17 mouse cellular contexts compared by ENCODE assay signal in genomic region chr11:33786572-33786971, GRCm38 (mm10).
A peak's percentile ranks its signal among the peaks of the same experiment; 100 is the strongest.
DNase-seq lines count a peak whose midpoint lies in the region; ATAC-seq and TF ChIP-seq lines count a peak whose summit lies in the region.
"Had no signal": no experiment of that assay in that cellular context is flagged by ENCODE, and none has a peak within 500 bp of the region (broad histone marks: within the 10 kb centered on the region; RNA-seq: fewer than 3 reads in every experiment).

No protein-coding gene starts in this region.

- no peaks in the 10 kb centered on the region for H3K9me3 ChIP-seq in midbrain, embryonic 12.5 days
- H3K9me3 ChIP-seq in stomach, postnatal 0 days (ENCODE audit: control insufficient read depth, low read length) = no peaks in the 10 kb centered on the region
- H3K9me3 ChIP-seq: kidney, embryonic 15.5 days; limb, embryonic 10.5 days; neural tube, embryonic 13.5 days had no signal

- TF ChIP-seq POLR2A in brain, embryonic 14.5 days (IDR thresholded peaks at IDR 0.05; ENCODE audit: borderline replicate concordance, extremely low read depth, insufficient read depth, insufficient read length, poor library complexity, severe bottlenecking) = no peak

- H3K9ac ChIP-seq in midbrain, embryonic 12.5 days (replicated peaks) = no peak overlapping the region
- no peak overlapping the region for H3K9ac ChIP-seq in stomach, postnatal 0 days (ENCODE audit: low read length)
- H3K9ac ChIP-seq: kidney, embryonic 15.5 days; neural tube, embryonic 13.5 days had no signal

- no peaks in the 10 kb centered on the region for H3K27me3 ChIP-seq in midbrain, embryonic 12.5 days
- H3K27me3 ChIP-seq in stomach, postnatal 0 days (ENCODE audit: control insufficient read depth, insufficient read depth, low read length) = no peaks in the 10 kb centered on the region
- H3K27me3 ChIP-seq: neural tube, embryonic 13.5 days had no signal

- TF ChIP-seq EP300 in stomach, postnatal 0 days (optimal IDR thresholded peaks at IDR 0.05) = no peak

- no peaks in the 10 kb centered on the region for H3K36me3 ChIP-seq in midbrain, embryonic 12.5 days
- H3K36me3 ChIP-seq in stomach, postnatal 0 days (ENCODE audit: control insufficient read depth, insufficient read depth, low read length) = no peaks in the 10 kb centered on the region
- H3K36me3 ChIP-seq: kidney, embryonic 15.5 days; limb, embryonic 10.5 days; neural tube, embryonic 13.5 days had no signal

- 0 out of 2 replicates have a peak overlapping the region, but pooled peaks have one; percentile 43 for H3K27ac ChIP-seq in midbrain, embryonic 12.5 days (replicated peaks)
- no peak overlapping the region for H3K27ac ChIP-seq in stomach, postnatal 0 days (replicated peaks)
- H3K27ac ChIP-seq: kidney, embryonic 15.5 days; limb, embryonic 10.5 days; neural tube, embryonic 13.5 days had no signal

- no peak overlapping the region for H3K4me2 ChIP-seq in midbrain, embryonic 12.5 days (replicated peaks)
- H3K4me2 ChIP-seq in stomach, postnatal 0 days (replicated peaks; ENCODE audit: low read depth) = no peak overlapping the region
- H3K4me2 ChIP-seq: heart, embryonic 11.5 days; kidney, embryonic 15.5 days; liver, embryonic 11.5 days; neural tube, embryonic 13.5 days had no signal

- no peak for TF ChIP-seq CTCF in brain, embryonic 14.5 days (IDR thresholded peaks at IDR 0.05; ENCODE audit: borderline replicate concordance, extremely low read depth, insufficient read depth, insufficient read length)
- TF ChIP-seq CTCF in stomach, postnatal 0 days (IDR thresholded peaks at IDR 0.05; ENCODE audit: low read depth) = no peak

- H3K4me3 ChIP-seq in midbrain, embryonic 12.5 days = no peak overlapping the region
- no peak overlapping the region for H3K4me3 ChIP-seq in stomach, postnatal 0 days (ENCODE audit: low read depth, low read length)
- H3K4me3 ChIP-seq: erythroblast, embryonic 14.5 days; kidney, embryonic 15.5 days; limb, embryonic 10.5 days; neural tube, embryonic 13.5 days had no signal

- ATAC-seq in frontal cortex, adult (ENCODE audit: low TSS enrichment) = 0 out of 2 replicates have a peak, but pooled peaks have one; percentile 44
- ATAC-seq in midbrain, embryonic 12.5 days (ENCODE audit: low FRiP score, low read depth) = peak; percentile 65
- no peak for ATAC-seq in cerebellum, adult (ENCODE audit: insufficient number of reproducible peaks, low FRiP score, low TSS enrichment)
- no peak for ATAC-seq in stomach, postnatal 0 days (ENCODE audit: low FRiP score, low TSS enrichment)

- H3K4me1 ChIP-seq in midbrain, embryonic 12.5 days = peaks cover 42% of the 10 kb centered on the region
- no peaks in the 10 kb centered on the region for H3K4me1 ChIP-seq in stomach, postnatal 0 days (replicated peaks; ENCODE audit: control insufficient read depth, insufficient read depth)
- H3K4me1 ChIP-seq: kidney, embryonic 15.5 days had no signal

- DNase-seq in frontal cortex, postnatal 14 days (ENCODE audit: low spot score in 2 of 2) = no peak
- DNase-seq in layer of hippocampus, postnatal 14 days (ENCODE audit: low spot score in 2 of 2) = peak; percentile 17 to 78
- DNase-seq in layer of hippocampus, adult 8-10 months (ENCODE audit: low spot score in 2 of 2) = no peak
- peak; percentile 93 for DNase-seq in brain, embryonic 14.5 days (ENCODE audit: low read depth)
- no peak for DNase-seq in stomach, postnatal 0 days (ENCODE audit: low spot score)
- DNase-seq: cerebellum, postnatal 14 days; lung, adult 2 months; thymus, adult 2 months had no signal

- WGBS in midbrain, embryonic 12.5 days = 27% methylated on average over 4 of the region's 4 CpGs
- 79% methylated on average over 4 of the region's 4 CpGs for WGBS in stomach, postnatal 0 days

Comparison
In these comparisons a context has a peak if more than half of its experiments do, and no peak if none do; other contexts are left out.
1. DNase-seq: peak in layer of hippocampus, postnatal 14 days (2 of 2) and brain, embryonic 14.5 days (single experiment); none in frontal cortex, postnatal 14 days (0 of 2), layer of hippocampus, adult 8-10 months (0 of 2) and stomach, postnatal 0 days (single experiment).
2. ATAC-seq: peak in frontal cortex, adult (single experiment) and midbrain, embryonic 12.5 days (single experiment); none in cerebellum, adult (single experiment) and stomach, postnatal 0 days (single experiment).